Mouse (Mus musculus) ES-E14 (cell line): ENCODE measurements around the gene Tpst1. TPM values are rescaled to one million over a fixed set of nuclear protein-coding genes. Genes with fewer than 3 reads are reported as not detected.

Experiments used
- DNase-seq: peaks from one replicate; pipeline ENCODE4 v3.0.0-alpha.2; 2013; ENCODE audit warnings: low read depth, low spot score
- H3K27ac ChIP-seq: 2 replicates; pipeline ENCODE4 v1.5.1; 2012; ENCODE audit warnings: low read depth, mild to moderate bottlenecking, low read length, moderate library complexity, mixed read lengths; ENCODE audit not compliant: poor library complexity, insufficient read depth, severe bottlenecking
- H3K36me3 ChIP-seq: 2 replicates; pipeline ENCODE4 v1.6.1; 2012; ENCODE audit warnings: mild to moderate bottlenecking, low read length, moderate library complexity, mixed read lengths; ENCODE audit not compliant: control insufficient read depth, poor library complexity, insufficient read depth, severe bottlenecking
- H3K4me1 ChIP-seq, 2 experiments: fragments of 150-350 bp in 1 of 2; sonication (generic) in 1 of 2; 2 replicates each; pipeline ENCODE4 v1.6.1; 2012; ENCODE audit warnings: low read length in 2 of 2, mild to moderate bottlenecking in 1 of 2, mixed read lengths in 1 of 2; ENCODE audit not compliant: control insufficient read depth in 2 of 2, insufficient read depth in 2 of 2, poor library complexity in 1 of 2
- H3K4me3 ChIP-seq, 2 experiments: fragments of 150-350 bp in 1 of 2; sonication (generic) in 1 of 2; 2 replicates each; pipeline ENCODE4 v1.5.1; 2012; ENCODE audit warnings: low read length in 2 of 2, low read depth in 1 of 2, mild to moderate bottlenecking in 1 of 2, mixed read lengths in 1 of 2; ENCODE audit not compliant: insufficient read depth in 1 of 2, poor library complexity in 1 of 2, severe bottlenecking in 1 of 2
- H3K9ac ChIP-seq: 2 replicates; pipeline ENCODE4 v1.6.1; 2012; ENCODE audit warnings: low read depth, mild to moderate bottlenecking, low read length, mixed read lengths; ENCODE audit not compliant: poor library complexity, insufficient read depth, severe bottlenecking
- H3K9me3 ChIP-seq: fragments of 150-350 bp; sonication (generic); 2 replicates; pipeline ENCODE4 v1.6.1; 2012; ENCODE audit warnings: low read depth, mild to moderate bottlenecking, low read length; ENCODE audit not compliant: control insufficient read depth, insufficient read depth
- CHD2 ChIP-seq: IDR thresholded peaks from 2 replicates; pipeline ENCODE4 v1.6.1; 2014; ENCODE audit warnings: mild to moderate bottlenecking, low read depth, low read length, inconsistent platforms
- HCFC1 ChIP-seq: IDR thresholded peaks from 2 replicates; pipeline ENCODE4 v1.6.1; 2012; ENCODE audit warnings: low read length, inconsistent platforms, borderline replicate concordance; ENCODE audit not compliant: insufficient read depth
- MAFK ChIP-seq: IDR thresholded peaks from 2 replicates; pipeline ENCODE4 v1.6.1; 2014; ENCODE audit warnings: mild to moderate bottlenecking, low read depth, low read length, inconsistent platforms; ENCODE audit not compliant: insufficient read depth
- ZC3H11A ChIP-seq: IDR thresholded peaks from 2 replicates; pipeline ENCODE4 v1.6.1; 2012; ENCODE audit warnings: low read depth, mild to moderate bottlenecking, inconsistent platforms, low read length, borderline replicate concordance
- ZNF384 ChIP-seq: IDR thresholded peaks from 2 replicates; pipeline ENCODE4 v1.6.1; 2012; ENCODE audit warnings: low read depth, low read length, inconsistent platforms
- in situ Hi-C, 2 experiments: fragments of 600-800 bp; cut with MboI; formaldehyde crosslinking; loops; one replicate each; pipeline ENCODE4 v1.15.1; 2025; ENCODE audit warnings: low sequenced_read_pairs in 2 of 2, inconsistent platforms in 1 of 2; ENCODE audit not compliant: unreplicated experiment in 2 of 2
- total RNA-seq: library from RNA; depleted of rRNA; stranded (reverse); fragments of 300-350 nt; gene quantifications from 2 replicates; pipeline ENCODE4 v1.2.3, GENCODE M21; 2012

Gene Tpst1
- total RNA-seq, 1 experiment: 51.4 TPM

GRCm38 (mm10) chr5:130124271-130124670, 51.1 kb downstream of the Tpst1 start:
- H3K4me3 ChIP-seq: no peak overlapping the region
- peaks cover 0 to 2% of the 10 kb centered on the region in 2 experiments; a peak in 1 of 4 replicates for H3K4me1 ChIP-seq
- in situ Hi-C loops: no loop called here
- no peak for DNase-seq
- TF ChIP-seq ZNF384 (no peak), ZC3H11A (no peak), CHD2 (no peak), MAFK (no peak), HCFC1 (no peak)
- no peak overlapping the region for H3K27ac ChIP-seq
- H3K36me3 ChIP-seq: peaks cover 3% of the 10 kb centered on the region
- H3K9me3 ChIP-seq: no peaks in the 10 kb centered on the region
- no peak overlapping the region for H3K9ac ChIP-seq

GRCm38 (mm10) chr5:130128686-130129523, 55.8 kb downstream of the Tpst1 start:
- no peak overlapping the region for H3K4me3 ChIP-seq
- no peak overlapping the region for H3K9ac ChIP-seq
- no peak overlapping the region for H3K27ac ChIP-seq
- H3K36me3 ChIP-seq: peaks cover 6% of the 10 kb centered on the region; the same call in 1 of the 2 replicates
- no peaks in the 10 kb centered on the region for H3K9me3 ChIP-seq
- H3K4me1 ChIP-seq: no peaks in the 10 kb centered on the region
- TF ChIP-seq HCFC1: no peak
- TF ChIP-seq CHD2: no peak
- no peak for TF ChIP-seq MAFK
- TF ChIP-seq ZC3H11A: no peak
- TF ChIP-seq ZNF384: no peak
- in situ Hi-C loops: no loop called here
- DNase-seq: no peak

DNA sequence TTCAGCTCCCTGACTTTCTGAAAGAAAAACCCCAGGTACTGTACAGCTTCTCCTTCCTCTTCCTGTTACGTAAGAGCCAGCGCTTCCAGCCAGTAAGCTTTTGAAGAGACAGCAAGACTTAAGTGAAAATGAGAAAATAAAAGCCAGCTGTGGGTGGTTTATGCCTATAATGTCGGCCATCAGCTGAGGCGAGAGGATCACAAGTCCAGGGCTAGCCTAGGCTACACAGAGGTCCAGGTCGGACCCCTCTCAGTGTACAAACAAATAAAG, 56.3 kb downstream of the Tpst1 start:
- TF ChIP-seq MAFK: no peak
- no peak for TF ChIP-seq ZNF384
- no peak for TF ChIP-seq CHD2
- TF ChIP-seq HCFC1: no peak
- TF ChIP-seq ZC3H11A: no peak
- DNase-seq: no peak
- in situ Hi-C loops: no loop called here
- H3K9ac ChIP-seq: no peak overlapping the region
- no peak overlapping the region for H3K4me3 ChIP-seq
- H3K36me3 ChIP-seq: peaks cover 6% of the 10 kb centered on the region; the same call in 1 of the 2 replicates
- no peaks in the 10 kb centered on the region for H3K4me1 ChIP-seq
- H3K9me3 ChIP-seq: no peaks in the 10 kb centered on the region
- H3K27ac ChIP-seq: no peak overlapping the region

DNA sequence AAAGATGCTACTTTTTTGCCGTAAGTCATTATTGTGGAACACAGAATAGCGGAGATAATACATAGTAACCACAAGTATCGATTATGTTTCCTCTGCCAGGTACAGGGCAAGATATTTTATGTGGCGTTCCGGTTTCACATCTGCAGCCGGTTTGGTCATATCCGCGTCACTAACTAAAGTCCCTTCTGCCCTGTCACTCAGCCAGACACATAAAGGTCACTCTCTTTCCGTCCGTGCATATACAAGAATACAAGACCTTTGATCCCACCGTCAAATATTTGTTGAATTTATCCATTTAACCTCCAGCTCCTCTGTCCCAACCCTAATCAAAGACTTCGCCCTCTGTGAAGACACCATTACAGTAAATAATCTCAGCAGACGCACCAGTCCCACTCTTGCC, 63.5 kb downstream of the Tpst1 start:
- H3K9ac ChIP-seq: no peak overlapping the region
- DNase-seq: no peak
- H3K4me3 ChIP-seq: no peak overlapping the region
- peaks cover 0 to 2% of the 10 kb centered on the region in 2 experiments; a peak in 1 of 4 replicates for H3K4me1 ChIP-seq
- no peak overlapping the region for H3K27ac ChIP-seq
- 0 out of 2 replicates have a peak, but pooled peaks cover 2% of the 10 kb centered on the region for H3K36me3 ChIP-seq
- in situ Hi-C loops: no loop called here
- TF ChIP-seq HCFC1: no peak
- no peak for TF ChIP-seq ZC3H11A
- TF ChIP-seq ZNF384: no peak
- TF ChIP-seq MAFK: no peak
- no peak for TF ChIP-seq CHD2
- no peaks in the 10 kb centered on the region for H3K9me3 ChIP-seq
